Mouse (Mus musculus) hindbrain, postnatal 0 days (tissue): ENCODE measurements around the gene 9230112D13Rik. TPM values are rescaled to one million over a fixed set of nuclear protein-coding genes. Genes with fewer than 3 reads are reported as not detected.

Experiments used
- ATAC-seq: fragments of 200-750 bp; cut with Nextera tagmentation; 2 replicates; pipeline ENCODE4 v1.8.0; 2017; ENCODE audit warnings: mild to moderate bottlenecking, moderate TSS enrichment, moderate library complexity
- DNase-seq: peaks from one replicate; pipeline ENCODE4 v3.0.0-alpha.2; 2015; ENCODE audit warnings: low spot score
- H3K27ac ChIP-seq: fragments of 300-500 bp; sonication (generic); 2 replicates; pipeline ENCODE4 v1.5.1; 2014; ENCODE audit warnings: mild to moderate bottlenecking
- H3K27me3 ChIP-seq: fragments of 300-500 bp; sonication (generic); 2 replicates; pipeline ENCODE4 v1.6.1; 2014; ENCODE audit warnings: low read length, mixed read lengths; ENCODE audit not compliant: insufficient read depth
- H3K36me3 ChIP-seq: fragments of 300-500 bp; sonication (generic); 2 replicates; pipeline ENCODE4 v1.6.1; 2014; ENCODE audit warnings: low read length, mixed read lengths; ENCODE audit not compliant: insufficient read depth
- H3K4me1 ChIP-seq: fragments of 300-500 bp; sonication (generic); 2 replicates; pipeline ENCODE4 v1.6.1; 2014; ENCODE audit warnings: antibody characterized with exemption, low read length, mixed read lengths; ENCODE audit not compliant: insufficient read depth
- H3K4me2 ChIP-seq: fragments of 300-500 bp; sonication (generic); 2 replicates; pipeline ENCODE4 v1.6.1; 2014; ENCODE audit warnings: low read depth, mild to moderate bottlenecking, low read length, moderate library complexity, mixed read lengths
- H3K4me3 ChIP-seq: fragments of 300-500 bp; sonication (generic); 2 replicates; pipeline ENCODE4 v1.5.1; 2014; ENCODE audit warnings: low read length
- H3K9ac ChIP-seq: fragments of 300-500 bp; sonication (generic); replicated peaks from 2 replicates; pipeline ENCODE4 v1.6.1; 2014; ENCODE audit warnings: mild to moderate bottlenecking, low read length, moderate library complexity, mixed read lengths
- H3K9me3 ChIP-seq: fragments of 300-500 bp; sonication (generic); 2 replicates; pipeline ENCODE4 v1.6.1; 2016; ENCODE audit warnings: low read length, mixed read lengths
- CTCF ChIP-seq: IDR thresholded peaks from 2 replicates; pipeline ENCODE4 v1.5.1; 2016; ENCODE audit warnings: antibody characterized with exemption, control low read depth, low read depth
- WGBS: fragments of 180-500 bp; shearing (Covaris S2); extraction: QIAGEN DNeasy Blood & Tissue Kit; methylation state at CpG from one replicate; pipeline ENCODE4 v1.1.7; 2014; 5-methylcytosine and 5-hydroxymethylcytosine counted together
- polyA plus RNA-seq: library from polyadenylated mRNA; unstranded; fragments of >200 nt; fragmentation: Nextera tagmentation; extraction: Ambion mirVana; gene quantifications from 2 replicates; pipeline ENCODE4 v1.2.1, GENCODE M21; 2015
- total RNA-seq: library from RNA; depleted of rRNA; stranded (reverse); fragments of >200 nt; gene quantifications from 2 replicates; pipeline ENCODE4 v1.2.3, GENCODE M21; 2014

The 9230112D13Rik gene
- total and polyA plus RNA-seq, 2 experiments from 2014 or later, result not detected

DNA sequence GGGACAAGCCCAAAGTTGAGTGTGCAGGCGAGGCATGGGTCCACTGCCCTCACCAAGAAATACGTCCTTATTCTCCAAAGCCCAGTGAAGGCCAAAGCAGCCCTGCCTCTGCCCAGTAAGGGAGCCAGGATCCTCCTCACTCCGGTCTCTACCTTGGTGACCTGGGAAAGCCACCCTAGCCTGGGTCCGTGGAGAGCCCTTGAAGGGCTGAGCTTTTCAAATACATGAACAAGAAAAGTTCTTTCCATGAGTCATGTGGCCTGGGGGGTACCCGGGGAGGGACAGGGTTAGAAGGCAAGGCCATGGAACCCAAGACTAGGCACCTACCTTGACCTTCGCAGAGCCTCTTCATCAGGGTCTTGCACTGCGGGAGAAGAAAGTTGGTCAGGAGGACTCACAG lies 43.9 kb upstream of the 9230112D13Rik start:
- H3K36me3 ChIP-seq, result no peaks in the 10 kb centered on the region
- no peak overlapping the region for H3K4me3 ChIP-seq
- no peak overlapping the region for H3K4me2 ChIP-seq
- no peaks in the 10 kb centered on the region for H3K9me3 ChIP-seq
- ATAC-seq (no peak), DNase-seq (no peak)
- no peak overlapping the region for H3K27ac ChIP-seq
- WGBS, result 91% methylated on average over 7 of the region's 7 CpGs
- no peaks in the 10 kb centered on the region for H3K27me3 ChIP-seq
- no peak overlapping the region for H3K9ac ChIP-seq
- no peak for TF ChIP-seq CTCF
- no peaks in the 10 kb centered on the region for H3K4me1 ChIP-seq

DNA sequence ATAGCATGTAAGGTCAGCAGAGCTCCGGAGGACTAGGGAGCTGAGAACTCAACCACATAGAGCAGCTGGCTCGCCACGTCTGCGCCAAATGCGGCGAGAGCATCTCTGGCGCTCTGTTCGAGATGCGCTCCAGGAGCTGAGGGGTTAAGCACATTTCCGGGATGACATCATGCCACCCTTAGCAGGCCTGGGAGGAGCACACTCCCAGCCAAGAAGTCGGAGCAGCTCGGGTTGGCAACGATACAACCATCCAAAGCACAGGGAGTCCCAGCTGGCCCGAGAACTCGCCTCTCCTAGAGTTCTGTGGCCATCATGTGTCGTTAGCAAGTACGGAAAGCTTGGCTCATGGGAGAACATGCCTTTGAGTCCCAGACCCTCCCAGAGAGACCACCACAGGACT lies 43.1 kb upstream of the 9230112D13Rik start:
- Histone ChIP-seq H3K27ac (no peak overlapping the region), H3K27me3 (no peaks in the 10 kb centered on the region), H3K4me2 (peak overlapping the region; percentile 1; the same call in 1 of the 2 replicates), H3K4me3 (no peak overlapping the region), H3K9ac (no peak overlapping the region), H3K4me1 (no peaks in the 10 kb centered on the region), H3K36me3 (no peaks in the 10 kb centered on the region), H3K9me3 (no peaks in the 10 kb centered on the region)
- peak; percentile 55; the same call in 1 of the 2 replicates for ATAC-seq
- no peak for TF ChIP-seq CTCF
- WGBS, result 59% methylated on average over 17 of the region's 17 CpGs
- DNase-seq, result peak; percentile 61

DNA sequence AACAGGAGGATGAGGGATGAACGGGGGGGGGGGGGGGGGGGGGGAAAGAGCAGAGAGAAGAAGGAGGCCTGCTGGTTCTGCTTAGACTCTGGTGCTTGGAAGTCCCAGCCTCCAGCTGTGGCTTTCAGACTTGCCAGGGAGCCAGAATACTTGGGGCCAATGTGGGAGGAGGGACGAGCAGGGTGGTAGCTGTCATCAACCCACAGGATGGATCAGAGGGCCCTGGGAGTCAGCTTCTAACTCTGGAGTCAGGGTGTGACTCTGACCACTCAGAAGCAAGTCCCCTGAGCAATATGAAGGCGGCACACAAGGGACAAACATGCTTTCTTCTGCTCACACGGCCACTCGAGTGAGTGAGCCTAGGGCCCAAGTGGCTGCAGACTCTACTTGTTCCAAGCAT lies 42.0 kb upstream of the 9230112D13Rik start:
- no peak overlapping the region for H3K27ac ChIP-seq
- H3K36me3 ChIP-seq, result no peaks in the 10 kb centered on the region
- no peak for TF ChIP-seq CTCF
- H3K27me3 ChIP-seq, result no peaks in the 10 kb centered on the region
- no peak overlapping the region for H3K9ac ChIP-seq
- no peaks in the 10 kb centered on the region for H3K4me1 ChIP-seq
- WGBS, result 59% methylated on average over 5 of the region's 5 CpGs
- no peak overlapping the region for H3K4me3 ChIP-seq
- DNase-seq (no peak), ATAC-seq (no peak)
- H3K4me2 ChIP-seq, result no peak overlapping the region
- H3K9me3 ChIP-seq, result no peaks in the 10 kb centered on the region

DNA sequence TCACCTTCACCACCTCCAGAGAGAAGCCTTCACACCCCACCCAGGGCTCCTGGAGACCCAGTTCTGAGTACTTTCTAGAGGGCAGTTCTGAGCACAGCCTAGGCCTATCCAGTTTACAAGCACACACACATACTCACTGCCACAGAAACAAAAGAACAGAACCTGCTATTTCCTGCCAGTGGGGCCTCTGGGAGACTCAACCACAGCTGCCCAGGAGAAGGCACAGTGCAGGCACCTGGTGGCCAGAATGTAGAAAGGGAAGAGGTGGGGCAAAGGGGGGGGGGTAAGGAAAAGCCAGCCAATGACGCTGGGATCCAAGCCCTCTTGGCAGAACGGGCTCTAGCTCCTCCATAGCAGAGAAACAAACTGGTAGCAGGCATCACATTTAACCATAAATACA lies 39.8 kb upstream of the 9230112D13Rik start:
- TF ChIP-seq CTCF, result peak; percentile 8; the same call in 1 of the 2 replicates
- Histone ChIP-seq H3K27ac (no peak overlapping the region), H3K4me3 (no peak overlapping the region), H3K4me1 (no peaks in the 10 kb centered on the region), H3K4me2 (no peak overlapping the region), H3K9me3 (no peaks in the 10 kb centered on the region), H3K36me3 (no peaks in the 10 kb centered on the region), H3K27me3 (no peaks in the 10 kb centered on the region), H3K9ac (no peak overlapping the region)
- WGBS, result 25% methylated on average over 2 of the region's 2 CpGs
- ATAC-seq (no peak), DNase-seq (no peak)

DNA sequence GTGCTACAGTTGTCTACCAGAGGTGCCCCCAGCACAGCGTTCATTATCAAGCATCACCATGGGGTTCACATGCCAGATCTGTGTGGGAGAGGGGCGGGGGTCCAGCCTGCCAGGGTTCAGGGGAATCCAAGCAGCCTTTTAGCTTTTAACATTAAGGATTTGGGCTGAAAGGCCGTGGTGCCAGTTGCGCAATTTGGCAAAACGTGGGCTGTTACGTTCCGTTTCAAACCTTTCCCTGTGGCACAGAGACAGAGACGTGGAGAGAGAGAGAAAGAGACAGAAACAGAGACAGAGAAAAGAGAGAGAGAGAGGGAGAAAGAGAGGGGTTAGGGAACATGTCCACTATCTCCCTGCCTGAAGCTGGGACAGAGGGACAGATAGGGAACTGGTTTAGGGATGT lies 39.0 kb upstream of the 9230112D13Rik start:
- DNase-seq (no peak), ATAC-seq (no peak)
- no peak overlapping the region for H3K4me2 ChIP-seq
- no peaks in the 10 kb centered on the region for H3K9me3 ChIP-seq
- TF ChIP-seq CTCF, result no peak
- no peak overlapping the region for H3K27ac ChIP-seq
- H3K4me1 ChIP-seq, result no peaks in the 10 kb centered on the region
- no peak overlapping the region for H3K9ac ChIP-seq
- H3K27me3 ChIP-seq, result no peaks in the 10 kb centered on the region
- H3K4me3 ChIP-seq, result no peak overlapping the region
- H3K36me3 ChIP-seq, result no peaks in the 10 kb centered on the region
- WGBS, result 89% methylated on average over 8 of the region's 8 CpGs

DNA sequence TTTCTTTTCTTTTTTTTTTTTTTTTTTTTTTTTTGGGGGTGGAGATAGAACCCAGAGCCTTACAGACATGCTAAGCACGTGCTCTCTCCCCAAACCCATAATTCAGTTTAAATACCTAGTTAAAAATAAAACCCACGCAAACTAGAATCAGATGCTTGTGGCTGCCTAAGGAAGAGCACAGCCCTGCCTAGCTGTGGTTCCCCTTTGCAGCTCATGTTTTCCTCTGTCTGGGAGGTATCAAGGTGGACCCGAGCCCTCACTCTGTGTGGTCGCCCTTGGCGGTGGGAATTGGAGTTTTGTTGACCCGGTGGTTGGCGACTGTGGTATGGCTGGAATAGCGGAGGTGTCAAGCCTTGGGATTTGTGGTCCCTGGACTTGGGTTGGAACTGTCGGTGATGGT lies 36.3 kb upstream of the 9230112D13Rik start:
- no peaks in the 10 kb centered on the region for H3K4me1 ChIP-seq
- WGBS, result 93% methylated on average over 9 of the region's 9 CpGs
- H3K27me3 ChIP-seq, result no peaks in the 10 kb centered on the region
- no peak for TF ChIP-seq CTCF
- no peak for DNase-seq
- H3K27ac ChIP-seq, result no peak overlapping the region
- H3K9ac ChIP-seq, result no peak overlapping the region
- no peak for ATAC-seq
- H3K4me3 ChIP-seq, result no peak overlapping the region
- H3K9me3 ChIP-seq, result no peaks in the 10 kb centered on the region
- H3K4me2 ChIP-seq, result no peak overlapping the region
- no peaks in the 10 kb centered on the region for H3K36me3 ChIP-seq

DNA sequence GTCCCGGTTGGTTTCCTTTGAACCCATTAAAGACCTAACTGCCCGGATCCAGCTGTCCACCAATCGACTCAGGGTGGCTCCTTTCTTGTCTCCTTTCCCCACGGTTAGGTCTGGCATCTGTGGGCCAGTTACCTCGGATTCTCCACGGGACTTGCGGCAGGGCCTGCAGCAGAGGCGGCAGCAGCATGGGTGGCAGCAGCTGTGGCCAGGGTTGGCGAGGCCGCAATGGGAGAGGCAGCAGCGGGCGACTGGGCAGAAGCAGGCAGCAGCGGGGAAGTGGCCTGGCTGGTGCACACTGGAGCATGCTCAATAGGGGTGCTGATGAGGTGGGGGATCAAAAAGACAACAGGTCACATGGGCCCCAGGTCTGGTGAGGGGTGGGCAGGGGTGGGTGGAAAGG lies 32.6 kb upstream of the 9230112D13Rik start:
- TF ChIP-seq CTCF, result no peak
- no peak for DNase-seq
- WGBS, result 56% methylated on average over 13 of the region's 13 CpGs
- no peak overlapping the region for H3K4me3 ChIP-seq
- H3K4me2 ChIP-seq, result no peak overlapping the region
- H3K27me3 ChIP-seq, result no peaks in the 10 kb centered on the region
- no peaks in the 10 kb centered on the region for H3K36me3 ChIP-seq
- H3K9ac ChIP-seq, result no peak overlapping the region
- H3K27ac ChIP-seq, result no peak overlapping the region
- no peak for ATAC-seq
- no peaks in the 10 kb centered on the region for H3K9me3 ChIP-seq
- no peaks in the 10 kb centered on the region for H3K4me1 ChIP-seq
